Mouse (Mus musculus) left cerebral cortex, adult 2 months (tissue): ENCODE measurements at regions not wholly inside any gene's neighbourhood (a gene's known extent, or its start where the extent isn't known, plus 50 kb on each side); places are given as distances from the start of the nearest gene placed in this dataset.

Experiments
- DNase-seq, 2 experiments: peaks; one replicate each; pipeline ENCODE4 v3.0.0; 2021 to 2022; ENCODE audit warnings: low spot score in 2 of 2, mixed read lengths in 1 of 2; ENCODE audit errors: extremely low spot score in 1 of 2
- H3K27ac ChIP-seq: fragments of 200-600 bp; 2 replicates; pipeline ENCODE4 v1.8.1; 2022
- H3K4me3 ChIP-seq: fragments of 200-600 bp; 2 replicates; pipeline ENCODE4 v1.8.1; 2022
- CTCF ChIP-seq: fragments of 200-600 bp; IDR thresholded peaks from 2 replicates; pipeline ENCODE4 v1.8.1; 2022; ENCODE audit warnings: antibody characterized with exemption, mild to moderate bottlenecking, moderate library complexity
- intact Hi-C: fragments of 180-260 bp; cut with DNase I; formaldehyde crosslinking; loops from one replicate; pipeline ENCODE4 v1.15.1; 2025

DNA sequence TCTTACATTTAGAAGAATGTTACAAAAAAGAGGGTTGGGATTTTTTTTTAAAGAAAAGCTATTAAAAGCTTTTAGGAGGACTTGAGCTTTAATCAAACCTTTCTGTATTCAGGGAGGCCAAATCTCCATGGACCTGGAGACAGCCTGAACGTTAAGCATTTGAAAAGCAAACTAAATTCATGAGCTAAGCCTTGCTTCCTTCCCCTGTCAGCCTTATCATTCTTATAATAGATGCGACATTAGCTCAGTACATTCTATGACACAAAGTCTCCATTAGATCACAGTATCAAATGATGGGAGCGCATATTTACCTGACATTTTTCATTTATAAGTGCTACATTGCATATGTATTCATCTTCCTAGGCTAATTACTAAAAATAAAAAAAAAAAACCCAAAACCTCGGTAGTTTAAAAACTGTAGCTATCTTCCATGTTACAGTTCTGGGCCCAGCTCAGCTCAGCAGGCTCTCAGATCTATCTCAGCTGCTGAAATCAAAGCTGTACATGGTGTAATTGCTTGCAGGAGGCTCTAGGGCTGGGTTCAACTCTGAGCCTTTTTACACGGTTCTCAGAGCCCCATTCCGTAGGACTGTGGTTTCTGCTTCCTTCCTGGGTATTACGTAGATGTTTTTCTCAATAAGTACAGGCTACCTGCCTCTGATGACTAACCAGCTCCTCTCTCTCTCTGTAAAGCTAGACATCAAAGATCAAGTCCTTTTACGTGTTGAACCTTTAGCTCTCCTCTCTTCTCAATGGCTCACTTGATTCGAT is 50.2 kb upstream of the Tmem26 start:
- no peak overlapping the region for H3K4me3 ChIP-seq
- H3K27ac ChIP-seq = no peak overlapping the region
- intact Hi-C loops = no loop called here
- DNase-seq = no peak
- TF ChIP-seq CTCF = no peak
